Mouse (Mus musculus): ENCODE measurements around the gene Coa4.

GRCm38 (mm10) chr7:100502374-100502922 is 34.4 kb upstream of the Coa4 start:
- no peak for TF ChIP-seq CTCF (IDR thresholded peaks at IDR 0.05; ENCODE audit: extremely low read depth, insufficient read depth, low read length)
- TF ChIP-seq POLR2A (IDR thresholded peaks at IDR 0.05; ENCODE audit: extremely low read depth, insufficient read depth, low read length) = no peak

All from cortical plate, adult 2 months (tissue).